Mouse (Mus musculus): ENCODE measurements at regions not wholly inside any gene's neighbourhood (a gene's known extent, or its start where the extent isn't known, plus 50 kb on each side); places are given as distances from the start of the nearest gene placed in this dataset.

DNA sequence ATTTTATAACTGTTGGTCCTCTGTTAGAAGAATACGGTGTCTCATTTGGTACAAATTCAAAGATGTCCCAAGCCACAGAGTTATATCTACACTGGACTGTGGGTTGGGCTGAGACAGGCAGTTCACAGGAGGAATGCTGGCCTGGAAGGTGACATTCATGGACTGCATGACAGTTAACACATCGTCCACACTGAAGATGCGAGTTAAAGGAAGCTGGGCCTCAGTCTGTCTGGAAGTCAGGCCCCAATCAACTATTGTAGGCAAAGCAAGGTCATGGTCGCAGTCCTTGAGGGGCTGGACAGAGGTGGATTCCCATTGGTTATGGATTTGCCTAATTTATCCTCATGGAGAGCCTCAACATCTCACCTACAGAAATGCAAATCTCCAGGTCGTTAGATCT is 295.5 kb downstream of the Foxo1 start:
- TF ChIP-seq CTCF (conservative IDR thresholded peaks at IDR 0.05; ENCODE audit: low read length) = no peak
- no peak for TF ChIP-seq POU5F1 (IDR thresholded peaks at IDR 0.05; ENCODE audit: borderline replicate concordance, low read length)
